Mouse (Mus musculus) liver, embryonic 15.5 days (tissue): ENCODE measurements around the gene Tmprss12. TPM values are rescaled to one million over a fixed set of nuclear protein-coding genes. Genes with fewer than 3 reads are reported as not detected.
A peak's percentile ranks its signal among the peaks of the same experiment; 100 is the strongest.

Experiments used
- ATAC-seq: fragments of 200-750 bp; cut with Nextera tagmentation; 2 replicates; pipeline ENCODE4 v1.8.0; 2017; ENCODE audit warnings: moderate number of reproducible peaks, mild to moderate bottlenecking, moderate library complexity; ENCODE audit not compliant: insufficient read depth
- H3K27ac ChIP-seq: fragments of 300-500 bp; sonication (generic); replicated peaks from 2 replicates; pipeline ENCODE4 v1.5.1; 2015; ENCODE audit warnings: mild to moderate bottlenecking, inconsistent platforms
- H3K27me3 ChIP-seq: fragments of 300-500 bp; sonication (generic); 2 replicates; pipeline ENCODE4 v1.6.1; 2015; ENCODE audit warnings: mild to moderate bottlenecking, inconsistent platforms
- H3K36me3 ChIP-seq: fragments of 300-500 bp; sonication (generic); replicated peaks from 2 replicates; pipeline ENCODE4 v1.6.1; 2015; ENCODE audit warnings: moderate library complexity, mild to moderate bottlenecking, inconsistent platforms
- H3K4me1 ChIP-seq: fragments of 300-500 bp; sonication (generic); replicated peaks from 2 replicates; pipeline ENCODE4 v1.6.1; 2015; ENCODE audit warnings: inconsistent platforms
- H3K4me2 ChIP-seq: fragments of 300-500 bp; sonication (generic); 2 replicates; pipeline ENCODE4 v1.6.1; 2015; ENCODE audit warnings: moderate library complexity, mild to moderate bottlenecking, inconsistent platforms
- H3K4me3 ChIP-seq: fragments of 300-500 bp; sonication (generic); replicated peaks from 2 replicates; pipeline ENCODE4 v1.5.1; 2015; ENCODE audit warnings: mild to moderate bottlenecking, inconsistent platforms
- H3K9ac ChIP-seq: fragments of 300-500 bp; sonication (generic); 2 replicates; pipeline ENCODE4 v1.6.1; 2015; ENCODE audit warnings: moderate library complexity, mild to moderate bottlenecking, inconsistent platforms
- H3K9me3 ChIP-seq: fragments of 300-500 bp; sonication (generic); replicated peaks from 2 replicates; pipeline ENCODE4 v1.6.1; 2016; ENCODE audit warnings: inconsistent platforms
- whole genome bisulfite sequencing: fragments of 180-500 bp; shearing (Covaris S2); methylation state at CpG from one replicate; pipeline ENCODE4 v1.1.7; 2015; ENCODE audit warnings: mixed read lengths; ENCODE audit not compliant: insufficient replicate concordance; 5-methylcytosine and 5-hydroxymethylcytosine counted together
- polyA plus RNA-seq: library from polyadenylated mRNA; unstranded; fragments of >200 nt; fragmentation: Nextera tagmentation; extraction: Ambion mirVana; gene quantifications from 2 replicates; pipeline ENCODE4 v1.2.1, GENCODE M21; 2015

Gene Tmprss12
- polyA plus RNA-seq, 1 experiment from 2014 or later: not detected

- Histone ChIP-seq H3K27me3 (no peaks in the 10 kb centered on the region), H3K4me1 (no peaks in the 10 kb centered on the region), H3K4me3 (no peak overlapping the region), H3K27ac (no peak overlapping the region), H3K9ac (no peak overlapping the region), H3K36me3 (no peaks in the 10 kb centered on the region), H3K9me3 (no peaks in the 10 kb centered on the region), H3K4me2 (no peak overlapping the region)
- ATAC-seq: no peak
- 69% methylated on average over 7 of the region's 7 CpGs for WGBS
These were observed 5.7 kb upstream of the Tmprss12 start for GRCm38 (mm10) chr15:100274790-100275559.

- 77% methylated on average over 4 of the region's 4 CpGs for WGBS
- H3K9me3 ChIP-seq: 0 out of 2 replicates have a peak, but pooled peaks cover 2% of the 10 kb centered on the region
- H3K36me3 ChIP-seq: no peaks in the 10 kb centered on the region
- H3K27ac ChIP-seq: no peak overlapping the region
- no peak overlapping the region for H3K4me3 ChIP-seq
- no peaks in the 10 kb centered on the region for H3K4me1 ChIP-seq
- no peak for ATAC-seq
- H3K4me2 ChIP-seq: no peak overlapping the region
- H3K27me3 ChIP-seq: no peaks in the 10 kb centered on the region
- no peak overlapping the region for H3K9ac ChIP-seq
These were observed 4.2 kb upstream of the Tmprss12 start for GRCm38 (mm10) chr15:100276403-100276802.

GRCm38 (mm10) chr15:100277586-100277985 lies 3.1 kb upstream of the Tmprss12 start:
- WGBS: 84% methylated on average over 3 of the region's 3 CpGs
- H3K36me3 ChIP-seq: no peaks in the 10 kb centered on the region
- H3K9ac ChIP-seq: no peak overlapping the region
- H3K27me3 ChIP-seq: no peaks in the 10 kb centered on the region
- no peak overlapping the region for H3K4me3 ChIP-seq
- no peaks in the 10 kb centered on the region for H3K4me1 ChIP-seq
- H3K9me3 ChIP-seq: 0 out of 2 replicates have a peak, but pooled peaks cover 2% of the 10 kb centered on the region
- ATAC-seq: no peak
- H3K4me2 ChIP-seq: no peak overlapping the region
- H3K27ac ChIP-seq: no peak overlapping the region

- H3K9ac ChIP-seq: no peak overlapping the region
- H3K27ac ChIP-seq: no peak overlapping the region
- H3K9me3 ChIP-seq: no peaks in the 10 kb centered on the region
- H3K27me3 ChIP-seq: no peaks in the 10 kb centered on the region
- H3K4me2 ChIP-seq: no peak overlapping the region
- 70% methylated on average over 6 of the region's 6 CpGs for WGBS
- H3K36me3 ChIP-seq: no peaks in the 10 kb centered on the region
- no peak for ATAC-seq
- no peak overlapping the region for H3K4me3 ChIP-seq
- no peaks in the 10 kb centered on the region for H3K4me1 ChIP-seq
These were observed 8.3 kb downstream of the Tmprss12 start for GRCm38 (mm10) chr15:100288980-100289379.

- Histone ChIP-seq H3K4me2 (no peak overlapping the region), H3K27ac (no peak overlapping the region), H3K4me1 (no peaks in the 10 kb centered on the region), H3K9me3 (no peaks in the 10 kb centered on the region), H3K36me3 (no peaks in the 10 kb centered on the region), H3K4me3 (no peak overlapping the region), H3K27me3 (no peaks in the 10 kb centered on the region), H3K9ac (no peak overlapping the region)
- ATAC-seq: no peak
- 76% methylated on average over 5 of the region's 5 CpGs for WGBS
These were observed 10.2 kb downstream of the Tmprss12 start for GRCm38 (mm10) chr15:100290858-100291257.

- Histone ChIP-seq H3K9me3 (no peaks in the 10 kb centered on the region), H3K4me3 (no peak overlapping the region), H3K36me3 (no peaks in the 10 kb centered on the region), H3K9ac (no peak overlapping the region), H3K27me3 (no peaks in the 10 kb centered on the region), H3K27ac (no peak overlapping the region), H3K4me2 (no peak overlapping the region), H3K4me1 (no peaks in the 10 kb centered on the region)
- no peak for ATAC-seq
- 67% methylated on average over 7 of the region's 7 CpGs for WGBS
These were observed 11.7 kb downstream of the Tmprss12 start for GRCm38 (mm10) chr15:100292326-100292725.

- Histone ChIP-seq H3K27me3 (no peaks in the 10 kb centered on the region), H3K9ac (no peak overlapping the region), H3K9me3 (no peaks in the 10 kb centered on the region), H3K27ac (no peak overlapping the region), H3K4me2 (no peak overlapping the region), H3K4me3 (no peak overlapping the region), H3K36me3 (no peaks in the 10 kb centered on the region), H3K4me1 (peaks cover 12% of the 10 kb centered on the region)
- 49% methylated on average over 5 of the region's 5 CpGs for WGBS
- ATAC-seq: no peak
These were observed 17.2 kb downstream of the Tmprss12 start for GRCm38 (mm10) chr15:100297856-100298255.

GRCm38 (mm10) chr15:100300499-100300898 lies 19.9 kb downstream of the Tmprss12 start:
- Histone ChIP-seq H3K27ac (no peak overlapping the region), H3K4me3 (no peak overlapping the region)
- 44% methylated on average over 6 of the region's 6 CpGs for WGBS

GRCm38 (mm10) chr15:100301556-100301955 lies 20.9 kb downstream of the Tmprss12 start:
- Histone ChIP-seq H3K9ac (no peak overlapping the region), H3K27me3 (no peaks in the 10 kb centered on the region), H3K27ac (no peak overlapping the region), H3K4me2 (no peak overlapping the region), H3K36me3 (no peaks in the 10 kb centered on the region), H3K9me3 (no peaks in the 10 kb centered on the region), H3K4me1 (peaks cover 41% of the 10 kb centered on the region), H3K4me3 (no peak overlapping the region)
- 80% methylated on average over 15 of the region's 15 CpGs for WGBS
- no peak for ATAC-seq

More at GRCm38 (mm10) chr15:100300499-100300898, 19.9 kb downstream of the Tmprss12 start:
- no peak overlapping the region for H3K9ac ChIP-seq
- H3K4me1 ChIP-seq: peaks cover 31% of the 10 kb centered on the region
- H3K27me3 ChIP-seq: no peaks in the 10 kb centered on the region
- H3K4me2 ChIP-seq: no peak overlapping the region
- no peaks in the 10 kb centered on the region for H3K36me3 ChIP-seq
- ATAC-seq: no peak
- H3K9me3 ChIP-seq: no peaks in the 10 kb centered on the region

GRCm38 (mm10) chr15:100303428-100304018 lies 22.9 kb downstream of the Tmprss12 start:
- no peak for ATAC-seq
- H3K9ac ChIP-seq: peak overlapping the region; percentile 64; the same call in 1 of the 2 replicates

More at GRCm38 (mm10) chr15:100303428-100304018, 22.9 kb downstream of the Tmprss12 start:
- Histone ChIP-seq H3K4me1 (peaks cover 45% of the 10 kb centered on the region), H3K27me3 (no peaks in the 10 kb centered on the region), H3K9me3 (no peaks in the 10 kb centered on the region), H3K4me2 (peak overlapping the region; percentile 85), H3K4me3 (peak overlapping the region; percentile 70), H3K36me3 (no peaks in the 10 kb centered on the region), H3K27ac (peak overlapping the region; percentile 96)
- WGBS: 36% methylated on average over 8 of the region's 8 CpGs
